In the genomic region with DNA sequence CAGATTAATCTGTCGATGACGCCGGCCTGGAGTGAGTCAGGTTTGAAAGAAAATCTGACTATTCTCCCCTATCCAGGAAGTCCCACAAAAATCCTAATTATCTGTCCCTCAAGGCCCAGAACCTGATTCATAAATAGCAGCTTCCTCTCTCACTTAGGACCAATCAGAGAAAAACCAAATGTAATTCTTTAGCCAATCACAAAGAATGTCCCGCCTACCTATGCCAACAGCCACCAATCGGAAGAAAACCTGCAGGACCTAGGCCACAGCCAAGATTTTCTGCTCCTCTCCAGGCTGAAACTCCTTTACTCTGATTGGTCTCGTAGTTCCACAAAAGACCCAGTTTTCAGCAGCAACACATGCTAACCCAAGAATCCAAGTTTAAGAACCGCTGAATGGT, we compare ENCODE assay signal across 27 mouse cellular contexts. TPM values are rescaled to one million over a fixed set of nuclear protein-coding genes. Genes with fewer than 3 reads are reported as not detected.
A peak's percentile ranks its signal among the peaks of the same experiment; 100 is the strongest.
DNase-seq lines count a peak whose midpoint lies in the region; ATAC-seq and TF ChIP-seq lines count a peak whose summit lies in the region.
"Had no signal": no experiment of that assay in that cellular context is flagged by ENCODE, and none has a peak within 500 bp of the region (broad histone marks: within the 10 kb centered on the region; RNA-seq: fewer than 3 reads in every experiment).

No protein-coding gene starts in this region.

- H3K27me3 ChIP-seq in stomach, postnatal 0 days (ENCODE audit: control insufficient read depth, insufficient read depth, low read length): no peaks in the 10 kb centered on the region
- H3K27me3 ChIP-seq: embryonic facial prominence, embryonic 12.5 days; heart, embryonic 12.5 days; heart, embryonic 15.5 days had no signal

- no peak for ATAC-seq in monocyte, adult 5-6 weeks (replicated peaks; ENCODE audit: insufficient number of reproducible peaks, low FRiP score, low TSS enrichment, poor library complexity, severe bottlenecking)
- ATAC-seq in stomach, postnatal 0 days (ENCODE audit: low FRiP score, low TSS enrichment): no peak
- ATAC-seq: CD4-positive, CD25-positive, alpha-beta regulatory T cell, adult 4 months; forebrain, embryonic 16.5 days; hindbrain, embryonic 16.5 days had no signal

- no peaks in the 10 kb centered on the region for H3K9me3 ChIP-seq in stomach, postnatal 0 days (ENCODE audit: control insufficient read depth, low read length)
- H3K9me3 ChIP-seq: embryonic facial prominence, embryonic 12.5 days; embryonic facial prominence, embryonic 15.5 days; heart, embryonic 12.5 days; heart, embryonic 15.5 days; hindbrain, embryonic 10.5 days; hindbrain, embryonic 13.5 days had no signal

- TF ChIP-seq CTCF in stomach, postnatal 0 days (IDR thresholded peaks at IDR 0.05; ENCODE audit: low read depth): no peak

- no peak overlapping the region for H3K4me2 ChIP-seq in stomach, postnatal 0 days (replicated peaks; ENCODE audit: low read depth)
- H3K4me2 ChIP-seq: embryonic facial prominence, embryonic 12.5 days; embryonic facial prominence, embryonic 15.5 days; heart, embryonic 12.5 days; heart, embryonic 15.5 days; hindbrain, embryonic 13.5 days had no signal

- H3K4me1 ChIP-seq in stomach, postnatal 0 days (replicated peaks; ENCODE audit: control insufficient read depth, insufficient read depth): no peaks in the 10 kb centered on the region
- H3K4me1 ChIP-seq: embryonic facial prominence, embryonic 12.5 days; embryonic facial prominence, embryonic 15.5 days; heart, embryonic 12.5 days; heart, embryonic 15.5 days; hindbrain, embryonic 13.5 days had no signal

- no peak overlapping the region for H3K27ac ChIP-seq in stomach, postnatal 0 days (replicated peaks)
- H3K27ac ChIP-seq: embryonic facial prominence, embryonic 12.5 days; embryonic facial prominence, embryonic 15.5 days; heart, embryonic 15.5 days; hindbrain, embryonic 10.5 days; hindbrain, embryonic 13.5 days had no signal

- no peak for TF ChIP-seq EP300 in stomach, postnatal 0 days (optimal IDR thresholded peaks at IDR 0.05)

- H3K36me3 ChIP-seq in stomach, postnatal 0 days (ENCODE audit: control insufficient read depth, insufficient read depth, low read length): no peaks in the 10 kb centered on the region
- H3K36me3 ChIP-seq: embryonic facial prominence, embryonic 12.5 days; embryonic facial prominence, embryonic 15.5 days; heart, embryonic 12.5 days; heart, embryonic 15.5 days; hindbrain, embryonic 10.5 days; hindbrain, embryonic 13.5 days had no signal

- H3K4me3 ChIP-seq in stomach, postnatal 0 days (ENCODE audit: low read depth, low read length): no peak overlapping the region
- H3K4me3 ChIP-seq: embryonic facial prominence, embryonic 12.5 days; embryonic facial prominence, embryonic 15.5 days; heart, embryonic 12.5 days; heart, embryonic 15.5 days; hindbrain, embryonic 10.5 days; hindbrain, embryonic 13.5 days had no signal

- no peak overlapping the region for H3K9ac ChIP-seq in stomach, postnatal 0 days (ENCODE audit: low read length)
- H3K9ac ChIP-seq: embryonic facial prominence, embryonic 12.5 days; embryonic facial prominence, embryonic 15.5 days; heart, embryonic 12.5 days; heart, embryonic 15.5 days; hindbrain, embryonic 13.5 days had no signal

- DNase-seq in heart, adult 11 months: peak; percentile 84
- no peak for DNase-seq in heart, adult 8-10 months (ENCODE audit: low spot score)
- peak; percentile 11 for DNase-seq in testis, postnatal 14 days (ENCODE audit: low spot score)
- DNase-seq in testis, postnatal 10 days (ENCODE audit: low spot score): no peak
- peak; percentile 18 for DNase-seq in retina, embryonic 14.5 days (ENCODE audit: low spot score)
- no peak for DNase-seq in stomach, postnatal 0 days (ENCODE audit: low spot score)
- DNase-seq: adrenal gland, adult 2 months; adrenal gland, postnatal 14 days; cerebellum, adult 11 months; cerebellum, adult 2 months; cerebellum, adult 9-11 months; cerebellum, postnatal 25 days; gastrocnemius, postnatal 10 days; gastrocnemius, postnatal 36 days; heart, postnatal 10 days; heart, postnatal 36 days had no signal

- whole genome bisulfite sequencing in stomach, postnatal 0 days: 87% methylated on average over 7 of the region's 7 CpGs

RNA-seq across cellular contexts. Expression of a gene that starts 13.6 kb away (rescaled TPM):
- 100 to 1,000 TPM in 1 of 4 experiments, 10 to 100 TPM in 3; 82.4 to 102 (median 88.8) TPM for total RNA-seq in heart, adult 8-10 months (2022)
- 0.49 TPM in 1 of 3 replicates, not detected in the others for total RNA-seq in monocyte, adult 5-6 weeks (2017)
- 3.6 and 4.4 TPM in 2 replicates for polyA plus RNA-seq in stomach, postnatal 0 days (2015; fragmentation: Nextera tagmentation; extraction: Ambion mirVana)
- total RNA-seq: MEL had no signal
- polyA plus RNA-seq: CD4-positive, CD25-positive, alpha-beta regulatory T cell, adult 4 months had no signal

Comparison
In these comparisons a context has a peak if more than half of its experiments do, and no peak if none do; other contexts are left out.
1. DNase-seq: peak in heart, adult 11 months (single experiment), testis, postnatal 14 days (single experiment) and retina, embryonic 14.5 days (single experiment); none in heart, adult 8-10 months (single experiment), testis, postnatal 10 days (single experiment) and stomach, postnatal 0 days (single experiment).
2. RNA of a gene that starts 13.6 kb away (total RNA-seq): 82.4 to 102 TPM in heart, adult 8-10 months; 0.49 TPM in monocyte, adult 5-6 weeks; every median in the first group is over 10 times any median in the second.